Mouse (Mus musculus) ES-E14 (cell line): ENCODE data around the gene Kifap3.

Source experiments
- HCFC1 ChIP-seq: IDR thresholded peaks from 2 replicates; pipeline ENCODE4 v1.6.1; 2012; ENCODE audit warnings: low read length, inconsistent platforms, borderline replicate concordance; ENCODE audit not compliant: insufficient read depth
- MAFK ChIP-seq: IDR thresholded peaks from 2 replicates; pipeline ENCODE4 v1.6.1; 2014; ENCODE audit warnings: mild to moderate bottlenecking, low read depth, low read length, inconsistent platforms; ENCODE audit not compliant: insufficient read depth
- ZC3H11A ChIP-seq: IDR thresholded peaks from 2 replicates; pipeline ENCODE4 v1.6.1; 2012; ENCODE audit warnings: low read depth, mild to moderate bottlenecking, inconsistent platforms, low read length, borderline replicate concordance
- ZNF384 ChIP-seq: IDR thresholded peaks from 2 replicates; pipeline ENCODE4 v1.6.1; 2012; ENCODE audit warnings: low read depth, low read length, inconsistent platforms

GRCm38 (mm10) chr1:163929636-163930457 is 150.5 kb downstream of the Kifap3 start:
- TF ChIP-seq ZC3H11A (no peak), MAFK (no peak), HCFC1 (peak; percentile 90), ZNF384 (no peak)
